Mouse (Mus musculus): ENCODE data around the gene Wipi2. TPM values are rescaled to one million over a fixed set of nuclear protein-coding genes. Genes with fewer than 3 reads are reported as not detected.

The Wipi2 gene
- polyA plus RNA-seq, 1 experiment from 2014 or later = 46.7 TPM

DNA sequence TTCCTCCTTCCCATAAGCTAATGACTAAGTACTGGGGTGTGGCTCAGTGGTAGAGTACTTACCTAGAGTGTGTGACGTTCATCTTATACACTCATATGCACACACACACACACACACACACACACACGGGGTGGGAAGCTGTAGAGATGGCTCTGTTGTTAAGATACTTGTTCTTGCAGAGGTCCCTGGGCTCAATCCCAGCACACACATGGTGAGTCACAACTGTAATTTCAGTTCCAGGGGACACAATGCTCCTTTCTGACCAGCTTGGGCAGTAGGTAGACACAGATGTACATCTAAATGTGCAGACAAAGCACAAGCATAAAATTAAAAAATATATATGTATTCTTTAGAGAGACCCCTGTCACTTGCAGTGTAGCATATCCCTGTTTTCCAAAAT, 70.2 kb downstream of the Wipi2 start:
- H3K9me3 ChIP-seq = no peaks in the 10 kb centered on the region
- no peak for ATAC-seq (replicated peaks)
- H3K4me3 ChIP-seq = no peak overlapping the region
- peaks cover 20% of the 10 kb centered on the region for H3K4me1 ChIP-seq
- WGBS = 59% methylated on average over 2 of the region's 2 CpGs
- H3K27me3 ChIP-seq (replicated peaks) = 0 out of 2 replicates have a peak, but pooled peaks cover 4% of the 10 kb centered on the region
- no peak overlapping the region for H3K4me2 ChIP-seq
- H3K36me3 ChIP-seq (replicated peaks) = no peaks in the 10 kb centered on the region
- no peak overlapping the region for H3K9ac ChIP-seq
- no peak overlapping the region for H3K27ac ChIP-seq

DNA sequence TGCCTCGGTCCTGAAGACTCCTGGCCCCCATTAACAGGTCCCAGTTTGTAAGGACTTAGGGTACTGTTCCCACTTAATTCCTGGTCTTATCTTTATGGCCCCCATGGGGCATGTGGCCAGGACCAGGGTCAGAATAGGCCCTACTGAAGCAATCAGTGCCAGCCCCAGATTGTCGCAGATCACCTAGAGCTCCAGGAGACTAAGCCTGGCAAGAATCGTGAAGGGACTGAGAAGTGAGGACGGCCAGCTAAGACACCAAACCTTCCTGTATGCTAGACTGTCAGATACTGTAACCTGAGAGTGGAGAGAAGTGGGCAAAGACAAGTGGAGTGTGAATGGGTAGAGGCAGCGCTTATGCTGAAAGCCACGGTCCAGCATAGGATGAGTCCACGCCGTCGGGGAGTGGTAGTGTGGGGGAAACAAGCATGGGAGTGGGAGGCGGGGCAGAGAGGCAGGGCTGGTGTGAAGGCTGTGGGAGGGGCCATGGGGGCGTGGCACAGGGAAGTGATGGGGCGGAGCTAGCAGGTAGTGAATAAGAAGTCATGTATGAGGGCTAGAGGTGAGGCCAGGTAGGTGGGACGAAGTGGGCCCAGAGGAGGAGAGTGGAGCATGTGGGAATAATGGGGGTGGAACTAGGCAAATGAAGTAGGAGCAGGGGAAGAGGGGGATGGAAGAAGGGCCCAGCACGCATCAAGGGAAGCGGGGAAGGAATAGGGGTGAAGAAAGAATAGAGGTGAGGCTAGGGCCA, 73.5 kb downstream of the Wipi2 start:
- H3K27ac ChIP-seq = no peak overlapping the region
- 10% methylated on average over 15 of the region's 15 CpGs for WGBS

DNA sequence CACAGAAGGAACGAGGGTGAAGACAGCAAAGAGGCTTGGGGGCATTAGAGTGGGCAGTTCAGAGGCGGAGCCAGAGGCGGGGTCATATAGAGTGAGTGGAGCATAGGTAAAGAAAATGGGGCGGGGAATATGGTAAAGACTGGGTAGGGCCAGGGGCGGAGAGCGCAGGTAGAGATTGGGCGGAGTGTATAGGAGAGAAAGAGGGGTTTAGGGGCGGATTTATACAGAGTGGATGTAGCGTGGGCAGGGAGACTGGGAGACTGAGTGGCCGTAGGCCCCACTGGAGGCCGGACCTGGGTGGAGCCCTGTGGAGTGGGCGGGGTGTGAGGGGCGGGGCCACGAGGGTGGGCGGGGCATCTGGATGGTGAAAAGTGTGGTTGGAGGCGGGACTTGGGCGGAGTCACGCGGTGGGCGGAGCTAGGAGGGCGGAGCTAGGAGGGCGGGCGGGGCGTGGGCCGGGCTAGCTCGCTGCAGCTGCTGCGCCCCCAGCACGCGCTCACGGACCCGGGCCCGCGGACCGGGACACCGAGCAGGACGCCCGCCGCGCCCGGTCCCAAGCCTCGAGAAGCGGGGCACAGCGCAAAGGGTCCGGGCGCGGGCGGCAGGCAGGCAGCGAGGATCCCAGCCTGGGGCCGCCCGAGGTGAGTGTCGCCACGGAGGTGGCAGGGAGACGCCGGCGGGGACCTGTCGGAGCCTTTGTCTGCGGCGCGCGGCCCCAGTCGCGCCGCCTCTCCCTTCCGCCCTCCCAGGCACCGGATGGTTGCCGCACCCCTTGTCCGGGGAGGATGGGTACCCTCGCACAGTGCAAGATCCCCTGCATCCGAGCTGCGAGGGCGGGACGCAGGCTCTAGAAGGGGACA, 74.4 kb downstream of the Wipi2 start:
- peak overlapping the region; percentile 67 for H3K9ac ChIP-seq
- H3K4me1 ChIP-seq = peaks cover 28% of the 10 kb centered on the region
- 1% methylated on average over 68 of the region's 72 CpGs for WGBS
- H3K4me3 ChIP-seq = peak overlapping the region; percentile 56
- 0 out of 2 replicates have a peak, but pooled peaks cover 3% of the 10 kb centered on the region for H3K36me3 ChIP-seq (replicated peaks)
- peak overlapping the region; percentile 50; the same call in 1 of the 2 replicates for H3K27ac ChIP-seq
- 0 out of 2 replicates have a peak, but pooled peaks cover 4% of the 10 kb centered on the region for H3K27me3 ChIP-seq (replicated peaks)
- H3K4me2 ChIP-seq = peak overlapping the region; percentile 64
- H3K9me3 ChIP-seq = no peaks in the 10 kb centered on the region
- peak; percentile 90 for ATAC-seq (replicated peaks)

More for the DNA sequence above, 73.5 kb downstream of the Wipi2 start:
- Histone ChIP-seq H3K9ac (no peak overlapping the region), H3K4me3 (peak overlapping the region; percentile 56), H3K27me3 (replicated peaks) (0 out of 2 replicates have a peak, but pooled peaks cover 4% of the 10 kb centered on the region), H3K36me3 (replicated peaks) (0 out of 2 replicates have a peak, but pooled peaks cover 3% of the 10 kb centered on the region), H3K4me1 (peaks cover 28% of the 10 kb centered on the region), H3K4me2 (peak overlapping the region; percentile 64), H3K9me3 (no peaks in the 10 kb centered on the region)
- ATAC-seq (replicated peaks) = peak; percentile 51

DNA sequence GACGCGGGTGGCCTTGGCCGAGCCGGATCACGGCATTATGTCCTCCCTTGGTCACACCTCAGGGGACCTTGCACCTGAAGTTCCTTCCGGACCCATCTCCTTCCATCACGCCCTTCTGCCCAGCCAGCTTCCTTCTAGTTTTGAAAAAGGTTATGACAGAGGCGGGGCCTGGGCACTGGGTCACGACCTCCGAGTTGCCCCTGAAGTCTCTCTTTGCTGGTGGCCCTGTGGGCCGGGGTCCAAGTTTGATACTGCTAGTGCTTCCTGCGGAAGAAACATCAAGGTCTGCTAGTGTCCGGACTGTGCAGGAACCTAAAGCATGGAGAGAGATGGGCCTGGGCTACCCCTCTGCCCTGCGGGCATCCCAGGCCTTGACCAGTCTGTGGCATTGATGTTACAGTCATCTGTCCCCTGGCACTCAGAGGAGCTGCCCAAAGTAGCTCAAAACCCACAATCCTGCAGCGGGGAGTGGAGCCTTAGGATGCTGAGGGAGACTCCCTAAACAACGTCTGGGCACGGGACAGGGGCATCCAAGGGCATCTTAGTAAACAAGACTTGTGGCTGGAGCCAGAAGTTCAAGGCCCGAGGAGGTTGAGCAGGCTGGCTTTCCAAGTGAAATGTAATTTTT, 75.1 kb downstream of the Wipi2 start:
- peak; percentile 19; the same call in 1 of the 2 replicates for ATAC-seq (replicated peaks)
- H3K4me1 ChIP-seq = peaks cover 28% of the 10 kb centered on the region
- H3K9ac ChIP-seq = peak overlapping the region; percentile 67
- H3K27ac ChIP-seq = 0 out of 2 replicates have a peak overlapping the region, but pooled peaks have one; percentile 50
- H3K27me3 ChIP-seq (replicated peaks) = 0 out of 2 replicates have a peak, but pooled peaks cover 4% of the 10 kb centered on the region
- H3K4me2 ChIP-seq = peak overlapping the region; percentile 64
- H3K9me3 ChIP-seq = no peaks in the 10 kb centered on the region
- H3K36me3 ChIP-seq (replicated peaks) = 0 out of 2 replicates have a peak, but pooled peaks cover 3% of the 10 kb centered on the region
- peak overlapping the region; percentile 56 for H3K4me3 ChIP-seq
- whole genome bisulfite sequencing = 21% methylated on average over 18 of the region's 18 CpGs

DNA sequence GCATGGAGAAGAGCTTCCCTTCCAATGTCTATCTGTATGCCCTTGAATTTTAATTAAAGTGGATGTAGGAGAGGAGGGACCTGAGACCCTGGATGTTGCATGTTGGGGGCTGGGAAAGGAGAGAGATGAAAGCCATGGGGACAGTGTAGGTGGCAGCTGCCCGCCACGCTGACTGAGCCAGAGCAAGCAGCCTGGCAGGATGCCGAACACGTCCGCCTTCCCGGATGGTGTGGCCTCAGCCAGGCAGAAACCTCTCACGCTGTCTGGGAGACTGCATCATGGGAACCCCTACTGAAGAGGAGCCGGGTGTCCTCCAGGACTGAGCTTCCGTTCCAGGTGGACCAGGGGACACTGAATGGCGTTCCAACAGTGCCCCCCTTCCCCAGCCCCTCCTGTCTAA, 76.1 kb downstream of the Wipi2 start:
- Histone ChIP-seq H3K9ac (peak overlapping the region; percentile 28; the same call in 1 of the 2 replicates), H3K4me2 (peak overlapping the region; percentile 64), H3K4me1 (peaks cover 28% of the 10 kb centered on the region), H3K36me3 (replicated peaks) (0 out of 2 replicates have a peak, but pooled peaks cover 5% of the 10 kb centered on the region), H3K27me3 (replicated peaks) (0 out of 2 replicates have a peak, but pooled peaks cover 4% of the 10 kb centered on the region), H3K4me3 (peak overlapping the region; percentile 56), H3K27ac (peak overlapping the region; percentile 17; the same call in 1 of the 2 replicates), H3K9me3 (no peaks in the 10 kb centered on the region)
- WGBS = 67% methylated on average over 10 of the region's 10 CpGs
- ATAC-seq (replicated peaks) = no peak

DNA sequence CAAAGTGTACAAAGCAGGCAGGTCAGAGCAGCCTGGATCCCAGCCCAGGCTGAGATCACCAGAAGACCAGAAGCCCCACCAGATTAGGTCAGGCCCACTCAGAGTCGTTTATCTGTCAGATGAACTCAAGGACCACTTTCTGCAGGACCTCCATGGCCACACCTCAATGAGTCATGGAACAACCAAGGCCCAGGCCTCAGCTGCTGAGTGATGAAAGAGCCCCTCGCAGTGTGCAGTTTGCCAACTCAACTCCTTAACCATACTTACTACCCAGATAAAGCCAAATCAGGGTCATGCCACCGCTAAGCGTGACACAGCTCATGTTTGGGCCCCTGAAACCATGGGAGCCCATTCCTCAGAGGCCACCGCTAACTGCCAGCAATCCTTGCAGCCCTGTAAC, 80.2 kb downstream of the Wipi2 start:
- H3K9me3 ChIP-seq = no peaks in the 10 kb centered on the region
- peaks cover 16% of the 10 kb centered on the region for H3K4me1 ChIP-seq
- H3K36me3 ChIP-seq (replicated peaks) = peaks cover 19% of the 10 kb centered on the region
- no peak overlapping the region for H3K4me2 ChIP-seq
- ATAC-seq (replicated peaks) = no peak
- H3K27me3 ChIP-seq (replicated peaks) = no peaks in the 10 kb centered on the region
- H3K4me3 ChIP-seq = no peak overlapping the region
- H3K27ac ChIP-seq = no peak overlapping the region
- H3K9ac ChIP-seq = no peak overlapping the region
- WGBS = 90% methylated on average over 5 of the region's 5 CpGs

DNA sequence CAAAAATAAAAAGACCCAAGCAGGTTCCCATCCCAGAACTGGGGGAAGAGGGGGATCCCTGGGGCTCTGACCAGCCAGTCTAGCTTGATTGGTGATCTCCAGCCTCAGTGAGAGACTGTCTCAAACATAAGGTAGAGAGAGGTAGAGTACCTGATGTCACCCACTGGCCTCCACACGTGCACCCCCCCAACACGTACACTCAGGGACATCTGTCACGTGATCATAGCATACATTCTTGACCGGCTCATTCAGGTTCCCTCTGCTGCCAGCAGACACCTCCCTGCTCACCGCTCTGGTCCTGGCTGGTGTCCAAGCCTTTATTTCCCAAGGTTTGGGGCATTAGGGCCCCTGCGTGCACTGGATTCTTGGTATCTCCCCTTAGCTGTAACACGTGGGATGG, 81.9 kb downstream of the Wipi2 start:
- no peaks in the 10 kb centered on the region for H3K4me1 ChIP-seq
- no peak for ATAC-seq (replicated peaks)
- H3K4me2 ChIP-seq = no peak overlapping the region
- H3K4me3 ChIP-seq = no peak overlapping the region
- H3K27ac ChIP-seq = no peak overlapping the region
- H3K9me3 ChIP-seq = no peaks in the 10 kb centered on the region
- WGBS = 83% methylated on average over 7 of the region's 7 CpGs
- H3K27me3 ChIP-seq (replicated peaks) = no peaks in the 10 kb centered on the region
- H3K9ac ChIP-seq = no peak overlapping the region
- H3K36me3 ChIP-seq (replicated peaks) = peaks cover 29% of the 10 kb centered on the region

DNA sequence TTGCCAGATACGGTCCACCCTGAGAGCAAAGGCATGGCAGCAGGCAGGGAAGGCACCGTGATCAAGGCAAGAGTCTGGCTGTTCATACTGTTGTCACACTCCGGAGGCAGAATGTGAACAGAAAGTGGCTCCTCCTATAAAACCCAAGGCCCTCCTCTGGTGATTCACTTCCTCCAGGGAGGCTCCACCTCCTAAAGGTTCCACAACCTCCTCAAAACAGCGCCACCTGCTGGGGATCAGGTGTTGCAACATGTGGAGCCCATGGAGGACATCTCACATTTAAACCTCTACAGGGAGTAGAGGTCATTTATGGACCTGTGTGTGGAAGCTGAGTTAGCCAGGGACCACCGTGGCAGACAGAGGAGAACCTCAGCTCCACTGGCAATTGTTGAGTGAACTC, 84.9 kb downstream of the Wipi2 start:
- Histone ChIP-seq H3K36me3 (replicated peaks) (peaks cover 28% of the 10 kb centered on the region), H3K27ac (no peak overlapping the region), H3K4me2 (no peak overlapping the region), H3K27me3 (replicated peaks) (no peaks in the 10 kb centered on the region), H3K9ac (no peak overlapping the region), H3K9me3 (no peaks in the 10 kb centered on the region), H3K4me3 (no peak overlapping the region), H3K4me1 (no peaks in the 10 kb centered on the region)
- 87% methylated on average over 5 of the region's 5 CpGs for WGBS
- ATAC-seq (replicated peaks) = no peak

DNA sequence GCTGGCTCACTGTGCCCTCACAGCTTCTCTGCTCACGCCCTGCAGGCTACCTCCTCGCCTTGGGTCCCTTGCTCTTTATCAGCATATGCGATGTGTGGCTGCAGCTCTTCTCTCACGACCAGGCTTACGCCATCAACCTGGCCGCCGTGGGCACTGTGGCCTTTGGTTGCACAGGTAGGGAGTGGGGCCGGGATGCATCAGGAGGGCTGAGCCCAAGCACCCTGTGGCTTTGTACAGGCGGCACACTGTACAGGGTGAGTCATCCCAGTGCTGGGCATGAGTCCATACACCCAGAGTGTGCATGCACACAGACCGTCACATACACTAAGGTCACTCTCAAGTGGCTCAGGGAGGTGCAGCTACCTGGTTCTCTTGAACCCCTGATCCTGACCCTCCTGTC, 86.5 kb downstream of the Wipi2 start:
- Histone ChIP-seq H3K9ac (no peak overlapping the region), H3K9me3 (no peaks in the 10 kb centered on the region), H3K27ac (no peak overlapping the region), H3K4me3 (no peak overlapping the region), H3K4me2 (no peak overlapping the region), H3K27me3 (replicated peaks) (no peaks in the 10 kb centered on the region), H3K36me3 (replicated peaks) (peaks cover 29% of the 10 kb centered on the region), H3K4me1 (no peaks in the 10 kb centered on the region)
- 92% methylated on average over 10 of the region's 10 CpGs for WGBS
- ATAC-seq (replicated peaks) = no peak

DNA sequence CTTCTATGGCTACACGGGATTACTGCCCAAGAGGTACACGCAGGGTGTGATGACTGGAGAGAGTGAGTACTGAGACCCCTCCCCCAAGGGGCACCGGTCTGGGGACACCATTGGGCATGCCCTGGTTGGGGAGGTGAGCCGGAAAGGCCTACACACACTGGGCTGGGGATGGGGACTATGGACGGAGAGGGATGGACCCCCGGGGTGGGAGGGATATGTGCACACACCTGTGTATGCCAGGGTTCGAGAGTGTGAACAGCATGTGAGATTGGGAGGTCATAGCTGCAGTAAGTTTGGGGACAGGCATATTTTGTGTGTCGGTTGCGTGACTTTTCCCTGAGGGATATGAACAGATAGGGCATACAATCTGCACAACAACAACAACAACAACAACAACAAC, 87.6 kb downstream of the Wipi2 start:
- H3K4me1 ChIP-seq = no peaks in the 10 kb centered on the region
- H3K9me3 ChIP-seq = no peaks in the 10 kb centered on the region
- peaks cover 32% of the 10 kb centered on the region for H3K36me3 ChIP-seq (replicated peaks)
- H3K27me3 ChIP-seq (replicated peaks) = no peaks in the 10 kb centered on the region
- 89% methylated on average over 9 of the region's 9 CpGs for WGBS
- no peak overlapping the region for H3K9ac ChIP-seq
- ATAC-seq (replicated peaks) = no peak
- H3K4me3 ChIP-seq = no peak overlapping the region
- H3K27ac ChIP-seq = no peak overlapping the region
- no peak overlapping the region for H3K4me2 ChIP-seq

DNA sequence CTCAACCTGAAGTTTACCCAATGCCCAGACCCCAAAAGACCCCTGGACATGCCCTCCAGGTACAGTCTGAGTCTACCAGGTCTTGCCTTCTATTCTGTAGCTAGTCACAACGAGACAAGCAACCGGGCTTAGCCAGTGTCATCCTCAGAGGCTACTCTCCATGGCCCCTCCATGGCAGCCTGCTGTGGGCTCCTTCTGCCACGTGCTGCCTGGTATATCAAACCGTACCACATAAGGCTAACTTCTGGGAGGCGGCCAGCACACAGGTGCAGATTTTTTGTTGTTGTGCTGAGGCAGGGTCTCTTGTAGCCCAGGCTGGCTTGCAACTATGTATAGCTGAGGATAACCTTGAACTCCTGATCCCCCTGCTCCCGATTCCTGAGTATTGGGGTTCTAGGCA, 88.6 kb downstream of the Wipi2 start:
- Histone ChIP-seq H3K4me2 (no peak overlapping the region), H3K36me3 (replicated peaks) (peaks cover 34% of the 10 kb centered on the region), H3K27ac (no peak overlapping the region), H3K9me3 (no peaks in the 10 kb centered on the region), H3K4me3 (no peak overlapping the region), H3K27me3 (replicated peaks) (no peaks in the 10 kb centered on the region), H3K9ac (no peak overlapping the region), H3K4me1 (no peaks in the 10 kb centered on the region)
- 86% methylated on average over 6 of the region's 6 CpGs for WGBS
- ATAC-seq (replicated peaks) = no peak

DNA sequence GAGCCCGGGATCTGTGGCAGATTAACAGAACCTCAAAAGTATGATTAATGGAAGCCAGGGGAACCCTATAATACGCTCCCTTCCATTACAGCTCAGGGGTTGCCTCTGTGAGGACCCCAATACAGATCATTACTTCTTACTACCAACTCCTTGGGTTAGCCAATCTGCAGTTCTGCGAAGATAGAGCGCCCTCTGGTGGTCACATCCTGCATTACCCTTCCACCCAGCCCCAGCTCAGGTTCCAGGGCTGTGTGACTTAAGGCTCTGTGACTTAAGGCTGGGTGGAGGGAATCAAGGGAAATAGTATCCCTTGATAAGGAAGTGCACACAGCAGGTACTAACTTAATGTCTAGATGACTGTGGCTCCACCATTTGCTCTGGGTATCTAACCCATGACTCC, 90.5 kb downstream of the Wipi2 start:
- no peak overlapping the region for H3K4me3 ChIP-seq
- no peak overlapping the region for H3K9ac ChIP-seq
- 24% methylated on average over 4 of the region's 4 CpGs for WGBS
- H3K4me1 ChIP-seq = no peaks in the 10 kb centered on the region
- H3K27ac ChIP-seq = no peak overlapping the region
- H3K9me3 ChIP-seq = no peaks in the 10 kb centered on the region
- ATAC-seq (replicated peaks) = peak; percentile 43
- no peaks in the 10 kb centered on the region for H3K27me3 ChIP-seq (replicated peaks)
- peaks cover 29% of the 10 kb centered on the region for H3K36me3 ChIP-seq (replicated peaks)
- H3K4me2 ChIP-seq = no peak overlapping the region

Data from midbrain, embryonic 15.5 days (tissue).